Mouse (Mus musculus): ENCODE data around the gene Klk1b4. TPM values are rescaled to one million over a fixed set of nuclear protein-coding genes. Genes with fewer than 3 reads are reported as not detected.
"Not testable (repeated sequence)": the region's sequence is repeated elsewhere in the genome, so short reads cannot be mapped to it uniquely, and the experiment has no call there.

The Klk1b4 gene
- polyA plus RNA-seq, 1 experiment from 2014 or later, result not detected

- H3K27ac ChIP-seq (ENCODE audit: low read length); H3K4me3 ChIP-seq (ENCODE audit: low read depth, low read length); H3K4me1 ChIP-seq (ENCODE audit: control insufficient read depth, insufficient read depth, low read length); H3K27me3 ChIP-seq (ENCODE audit: control insufficient read depth, insufficient read depth, low read length); H3K9ac ChIP-seq (replicated peaks; ENCODE audit: low read depth, low read length); H3K36me3 ChIP-seq (ENCODE audit: control insufficient read depth, insufficient read depth, low read length); H3K4me2 ChIP-seq (replicated peaks; ENCODE audit: low read depth, low read length); H3K9me3 ChIP-seq (ENCODE audit: control insufficient read depth, low read depth, low read length): not testable (repeated sequence)
- 0 out of 2 replicates have a peak, but pooled peaks have one; percentile 6 for ATAC-seq (ENCODE audit: insufficient number of reproducible peaks, insufficient read depth, low FRiP score, low read depth)
- 66% methylated on average over 8 of the region's 10 CpGs for WGBS
Measured at GRCm38 (mm10) chr7:44221601-44222000, 14.4 kb downstream of the Klk1b4 start.

GRCm38 (mm10) chr7:44222335-44222734 is 15.1 kb downstream of the Klk1b4 start:
- H3K36me3 ChIP-seq (ENCODE audit: control insufficient read depth, insufficient read depth, low read length); H3K4me2 ChIP-seq (replicated peaks; ENCODE audit: low read depth, low read length); H3K4me3 ChIP-seq (ENCODE audit: low read depth, low read length); H3K9me3 ChIP-seq (ENCODE audit: control insufficient read depth, low read depth, low read length); H3K9ac ChIP-seq (replicated peaks; ENCODE audit: low read depth, low read length); ATAC-seq (ENCODE audit: insufficient number of reproducible peaks, insufficient read depth, low FRiP score, low read depth); H3K27ac ChIP-seq (ENCODE audit: low read length); H3K27me3 ChIP-seq (ENCODE audit: control insufficient read depth, insufficient read depth, low read length); H3K4me1 ChIP-seq (ENCODE audit: control insufficient read depth, insufficient read depth, low read length): not testable (repeated sequence)
- whole genome bisulfite sequencing, result 77% methylated on average over 6 of the region's 6 CpGs

DNA sequence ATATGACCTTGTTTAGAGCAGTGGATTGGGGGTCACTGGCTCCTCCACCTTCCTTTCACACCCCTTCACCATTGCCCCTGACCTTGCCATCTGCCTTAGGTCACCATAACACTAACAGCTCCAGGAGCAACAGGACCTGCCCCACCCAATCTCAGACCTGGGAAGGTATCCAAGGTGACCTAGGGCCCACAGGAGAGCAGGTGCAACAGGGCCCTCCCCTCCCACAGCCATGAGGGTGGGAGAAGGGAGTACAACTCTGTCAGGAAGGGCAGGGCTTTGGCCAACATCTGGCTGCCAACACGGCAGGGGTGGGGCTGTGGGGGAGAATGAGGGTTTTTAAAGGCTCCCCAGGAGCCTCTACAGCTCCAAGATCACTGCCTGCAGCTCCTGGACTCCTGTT is 17.8 kb downstream of the Klk1b4 start, which contains the start of gene Klk1:
TSS of gene Klk1 (plus strand) at position 285 of the 400 bp plus-strand sequence.
- H3K27ac ChIP-seq (ENCODE audit: low read length), result no peak within 1 kb of the TSS

DNA sequence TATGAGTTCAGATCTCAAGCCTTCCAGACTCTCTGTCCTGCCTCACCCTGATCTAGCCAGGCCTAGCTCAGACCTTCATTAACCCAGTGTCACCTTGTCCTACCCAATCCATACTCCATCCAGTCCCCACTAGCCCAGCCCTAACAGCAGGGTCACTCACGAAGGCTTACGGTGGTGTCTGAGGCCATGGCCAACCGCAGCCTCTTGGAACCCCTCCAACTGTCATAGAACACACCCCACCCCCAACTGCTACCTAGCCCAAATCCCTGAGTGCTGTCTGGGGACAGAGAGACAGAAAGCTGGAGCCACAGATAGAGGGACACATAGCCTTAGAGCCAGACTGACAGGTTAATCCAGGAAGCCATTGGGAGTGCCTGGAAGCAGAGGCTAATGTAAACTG is 28.7 kb downstream of the Klk1b4 start, which contains the start of gene Gm36864:
TSS of gene Gm36864 (plus strand) at position 269 of the 400 bp plus-strand sequence.
- Histone ChIP-seq H3K36me3 (ENCODE audit: control insufficient read depth, insufficient read depth, low read length) (no peaks in the 10 kb centered on the region), H3K9ac (replicated peaks; ENCODE audit: low read depth, low read length) (no peak within 1 kb of the TSS), H3K4me1 (ENCODE audit: control insufficient read depth, insufficient read depth, low read length) (no peaks in the 10 kb centered on the region), H3K9me3 (ENCODE audit: control insufficient read depth, low read depth, low read length) (no peaks in the 10 kb centered on the region), H3K27ac (ENCODE audit: low read length) (no peak within 1 kb of the TSS), H3K27me3 (ENCODE audit: control insufficient read depth, insufficient read depth, low read length) (no peaks in the 10 kb centered on the region), H3K4me2 (replicated peaks; ENCODE audit: low read depth, low read length) (no peak within 1 kb of the TSS), H3K4me3 (ENCODE audit: low read depth, low read length) (no peak within 1 kb of the TSS)
- ATAC-seq (ENCODE audit: insufficient number of reproducible peaks, insufficient read depth, low FRiP score, low read depth), result no peak
- WGBS, result 83% methylated on average over 3 of the region's 3 CpGs

More for the DNA sequence above, 17.8 kb downstream of the Klk1b4 start, which contains the start of gene Klk1:
- ATAC-seq (ENCODE audit: insufficient number of reproducible peaks, insufficient read depth, low FRiP score, low read depth), result no peak
- H3K4me1 ChIP-seq (ENCODE audit: control insufficient read depth, insufficient read depth, low read length), result no peaks in the 10 kb centered on the region
- H3K4me2 ChIP-seq (replicated peaks; ENCODE audit: low read depth, low read length), result no peak within 1 kb of the TSS
- H3K27me3 ChIP-seq (ENCODE audit: control insufficient read depth, insufficient read depth, low read length), result no peaks in the 10 kb centered on the region
- no peak within 1 kb of the TSS for H3K9ac ChIP-seq (replicated peaks; ENCODE audit: low read depth, low read length)
- WGBS, result 14% methylated on average over 1 of the region's 1 CpGs
- H3K4me3 ChIP-seq (ENCODE audit: low read depth, low read length), result no peak within 1 kb of the TSS
- no peaks in the 10 kb centered on the region for H3K36me3 ChIP-seq (ENCODE audit: control insufficient read depth, insufficient read depth, low read length)
- no peaks in the 10 kb centered on the region for H3K9me3 ChIP-seq (ENCODE audit: control insufficient read depth, low read depth, low read length)

DNA sequence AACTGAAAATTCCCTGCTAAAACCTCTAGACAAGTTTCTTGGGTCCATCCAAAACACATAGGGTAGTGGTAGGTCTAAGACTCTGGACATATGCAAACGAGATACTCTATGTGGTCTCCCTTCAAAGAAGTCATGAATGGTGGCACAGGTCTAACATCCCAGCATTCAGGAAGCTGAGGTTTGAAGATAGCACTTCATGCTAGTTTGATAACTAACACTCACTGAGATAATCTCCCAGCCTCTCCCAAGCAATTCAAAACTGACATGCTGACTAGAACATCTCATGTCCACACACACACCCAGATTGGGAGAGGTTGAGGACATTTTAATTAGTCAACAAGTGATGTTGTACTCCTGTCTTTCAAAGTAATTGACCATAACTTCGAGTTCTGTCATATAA is 32.7 kb downstream of the Klk1b4 start:
- Histone ChIP-seq H3K27ac (ENCODE audit: low read length) (no peak overlapping the region), H3K9ac (replicated peaks; ENCODE audit: low read depth, low read length) (no peak overlapping the region), H3K4me3 (ENCODE audit: low read depth, low read length) (no peak overlapping the region), H3K27me3 (ENCODE audit: control insufficient read depth, insufficient read depth, low read length) (no peaks in the 10 kb centered on the region), H3K9me3 (ENCODE audit: control insufficient read depth, low read depth, low read length) (no peaks in the 10 kb centered on the region), H3K4me2 (replicated peaks; ENCODE audit: low read depth, low read length) (no peak overlapping the region), H3K36me3 (ENCODE audit: control insufficient read depth, insufficient read depth, low read length) (no peaks in the 10 kb centered on the region), H3K4me1 (ENCODE audit: control insufficient read depth, insufficient read depth, low read length) (no peaks in the 10 kb centered on the region)
- 46% methylated on average over 2 of the region's 2 CpGs for WGBS
- no peak for ATAC-seq (ENCODE audit: insufficient number of reproducible peaks, insufficient read depth, low FRiP score, low read depth)

- no peak for ATAC-seq (ENCODE audit: insufficient number of reproducible peaks, insufficient read depth, low FRiP score, low read depth)
- Histone ChIP-seq H3K4me3 (ENCODE audit: low read depth, low read length) (no peak overlapping the region), H3K36me3 (ENCODE audit: control insufficient read depth, insufficient read depth, low read length) (no peaks in the 10 kb centered on the region), H3K4me1 (ENCODE audit: control insufficient read depth, insufficient read depth, low read length) (peaks cover 5% of the 10 kb centered on the region; the same call in 1 of the 2 replicates), H3K27me3 (ENCODE audit: control insufficient read depth, insufficient read depth, low read length) (no peaks in the 10 kb centered on the region), H3K4me2 (replicated peaks; ENCODE audit: low read depth, low read length) (no peak overlapping the region), H3K9ac (replicated peaks; ENCODE audit: low read depth, low read length) (no peak overlapping the region), H3K27ac (ENCODE audit: low read length) (no peak overlapping the region), H3K9me3 (ENCODE audit: control insufficient read depth, low read depth, low read length) (no peaks in the 10 kb centered on the region)
- 29% methylated on average over 1 of the region's 1 CpGs for WGBS
Measured at GRCm38 (mm10) chr7:44240712-44241111, 33.5 kb downstream of the Klk1b4 start.

- H3K4me2 ChIP-seq (replicated peaks; ENCODE audit: low read depth, low read length), result no peak overlapping the region
- H3K4me1 ChIP-seq (ENCODE audit: control insufficient read depth, insufficient read depth, low read length), result peaks cover 5% of the 10 kb centered on the region; the same call in 1 of the 2 replicates
- no peaks in the 10 kb centered on the region for H3K36me3 ChIP-seq (ENCODE audit: control insufficient read depth, insufficient read depth, low read length)
- no peak overlapping the region for H3K9ac ChIP-seq (replicated peaks; ENCODE audit: low read depth, low read length)
- WGBS, result 68% methylated on average over 2 of the region's 2 CpGs
- no peaks in the 10 kb centered on the region for H3K9me3 ChIP-seq (ENCODE audit: control insufficient read depth, low read depth, low read length)
- no peak overlapping the region for H3K4me3 ChIP-seq (ENCODE audit: low read depth, low read length)
- H3K27ac ChIP-seq (ENCODE audit: low read length), result no peak overlapping the region
- no peaks in the 10 kb centered on the region for H3K27me3 ChIP-seq (ENCODE audit: control insufficient read depth, insufficient read depth, low read length)
- ATAC-seq (ENCODE audit: insufficient number of reproducible peaks, insufficient read depth, low FRiP score, low read depth), result no peak
Measured at GRCm38 (mm10) chr7:44241163-44241562, 33.9 kb downstream of the Klk1b4 start.

- Histone ChIP-seq H3K4me1 (ENCODE audit: control insufficient read depth, insufficient read depth, low read length) (peaks cover 16% of the 10 kb centered on the region; the same call in 1 of the 2 replicates), H3K36me3 (ENCODE audit: control insufficient read depth, insufficient read depth, low read length) (peaks cover 9% of the 10 kb centered on the region; the same call in 1 of the 2 replicates), H3K4me2 (replicated peaks; ENCODE audit: low read depth, low read length) (no peak overlapping the region), H3K9me3 (ENCODE audit: control insufficient read depth, low read depth, low read length) (no peaks in the 10 kb centered on the region), H3K27ac (ENCODE audit: low read length) (no peak overlapping the region), H3K4me3 (ENCODE audit: low read depth, low read length) (no peak overlapping the region), H3K27me3 (ENCODE audit: control insufficient read depth, insufficient read depth, low read length) (no peaks in the 10 kb centered on the region), H3K9ac (replicated peaks; ENCODE audit: low read depth, low read length) (no peak overlapping the region)
- no peak for ATAC-seq (ENCODE audit: insufficient number of reproducible peaks, insufficient read depth, low FRiP score, low read depth)
- 53% methylated on average over 1 of the region's 1 CpGs for WGBS
Measured at GRCm38 (mm10) chr7:44244080-44244479, 36.8 kb downstream of the Klk1b4 start.

Data from stomach, embryonic 14.5 days (tissue).